Mouse (Mus musculus): ENCODE measurements around the gene Gm26558. TPM values are rescaled to one million over a fixed set of nuclear protein-coding genes. Genes with fewer than 3 reads are reported as not detected.

Gene Gm26558
- total and polyA plus RNA-seq, 2 experiments from 2014 or later: 0.58 to 4.8 TPM

- 15% methylated on average over 6 of the region's 6 CpGs for WGBS
Observed at GRCm38 (mm10) chr2:70620225-70620624, 41.7 kb downstream of the Gm26558 start.

GRCm38 (mm10) chr2:70619232-70619835 is 42.6 kb downstream of the Gm26558 start:
- H3K27ac ChIP-seq: no peak overlapping the region
- H3K36me3 ChIP-seq (ENCODE audit: insufficient read depth, low read length): no peaks in the 10 kb centered on the region
- H3K4me1 ChIP-seq (ENCODE audit: insufficient read depth, low read length): no peaks in the 10 kb centered on the region
- ATAC-seq (no peak), DNase-seq (ENCODE audit: low spot score) (no peak)
- no peak overlapping the region for H3K4me3 ChIP-seq (ENCODE audit: low read length)
- TF ChIP-seq CTCF (IDR thresholded peaks at IDR 0.05; ENCODE audit: low read depth): peak; percentile 35
- H3K27me3 ChIP-seq (ENCODE audit: insufficient read depth, low read length): no peaks in the 10 kb centered on the region
- H3K9ac ChIP-seq (replicated peaks; ENCODE audit: low read length): no peak overlapping the region
- H3K4me2 ChIP-seq (ENCODE audit: low read depth, low read length): no peak overlapping the region
- H3K9me3 ChIP-seq (ENCODE audit: low read length): no peaks in the 10 kb centered on the region
- WGBS: 86% methylated on average over 6 of the region's 6 CpGs

More at GRCm38 (mm10) chr2:70620225-70620624, 41.7 kb downstream of the Gm26558 start:
- H3K27me3 ChIP-seq (ENCODE audit: insufficient read depth, low read length): no peaks in the 10 kb centered on the region
- no peak overlapping the region for H3K4me3 ChIP-seq (ENCODE audit: low read length)
- H3K4me2 ChIP-seq (ENCODE audit: low read depth, low read length): no peak overlapping the region
- TF ChIP-seq CTCF (IDR thresholded peaks at IDR 0.05; ENCODE audit: low read depth): peak; percentile 77
- DNase-seq (ENCODE audit: low spot score): peak; percentile 89
- ATAC-seq: peak; percentile 70
- H3K36me3 ChIP-seq (ENCODE audit: insufficient read depth, low read length): no peaks in the 10 kb centered on the region
- no peak overlapping the region for H3K27ac ChIP-seq
- H3K9ac ChIP-seq (replicated peaks; ENCODE audit: low read length): no peak overlapping the region
- H3K9me3 ChIP-seq (ENCODE audit: low read length): no peaks in the 10 kb centered on the region
- no peaks in the 10 kb centered on the region for H3K4me1 ChIP-seq (ENCODE audit: insufficient read depth, low read length)

GRCm38 (mm10) chr2:70616617-70617016 is 45.3 kb downstream of the Gm26558 start:
- H3K9ac ChIP-seq (replicated peaks; ENCODE audit: low read length): no peak overlapping the region
- H3K4me1 ChIP-seq (ENCODE audit: insufficient read depth, low read length): no peaks in the 10 kb centered on the region
- WGBS: 60% methylated on average over 3 of the region's 3 CpGs
- no peaks in the 10 kb centered on the region for H3K9me3 ChIP-seq (ENCODE audit: low read length)
- H3K4me2 ChIP-seq (ENCODE audit: low read depth, low read length): no peak overlapping the region
- H3K36me3 ChIP-seq (ENCODE audit: insufficient read depth, low read length): no peaks in the 10 kb centered on the region
- ATAC-seq (no peak), DNase-seq (ENCODE audit: low spot score) (no peak)
- H3K4me3 ChIP-seq (ENCODE audit: low read length): no peak overlapping the region
- TF ChIP-seq CTCF (IDR thresholded peaks at IDR 0.05; ENCODE audit: low read depth): no peak
- no peaks in the 10 kb centered on the region for H3K27me3 ChIP-seq (ENCODE audit: insufficient read depth, low read length)
- H3K27ac ChIP-seq: no peak overlapping the region

GRCm38 (mm10) chr2:70616076-70616475 is 45.8 kb downstream of the Gm26558 start:
- H3K9ac ChIP-seq (replicated peaks; ENCODE audit: low read length): no peak overlapping the region
- 74% methylated on average over 2 of the region's 2 CpGs for WGBS
- H3K4me3 ChIP-seq (ENCODE audit: low read length): no peak overlapping the region
- H3K27ac ChIP-seq: no peak overlapping the region
- H3K27me3 ChIP-seq (ENCODE audit: insufficient read depth, low read length): no peaks in the 10 kb centered on the region
- ATAC-seq (no peak), DNase-seq (ENCODE audit: low spot score) (no peak)
- H3K36me3 ChIP-seq (ENCODE audit: insufficient read depth, low read length): no peaks in the 10 kb centered on the region
- no peaks in the 10 kb centered on the region for H3K9me3 ChIP-seq (ENCODE audit: low read length)
- TF ChIP-seq CTCF (IDR thresholded peaks at IDR 0.05; ENCODE audit: low read depth): no peak
- no peak overlapping the region for H3K4me2 ChIP-seq (ENCODE audit: low read depth, low read length)
- no peaks in the 10 kb centered on the region for H3K4me1 ChIP-seq (ENCODE audit: insufficient read depth, low read length)

GRCm38 (mm10) chr2:70614745-70615351 is 47.1 kb downstream of the Gm26558 start:
- no peak overlapping the region for H3K4me3 ChIP-seq (ENCODE audit: low read length)
- no peaks in the 10 kb centered on the region for H3K27me3 ChIP-seq (ENCODE audit: insufficient read depth, low read length)
- no peak overlapping the region for H3K27ac ChIP-seq
- DNase-seq (ENCODE audit: low spot score): no peak
- no peak overlapping the region for H3K4me2 ChIP-seq (ENCODE audit: low read depth, low read length)
- H3K9ac ChIP-seq (replicated peaks; ENCODE audit: low read length): no peak overlapping the region
- ATAC-seq: no peak
- no peaks in the 10 kb centered on the region for H3K4me1 ChIP-seq (ENCODE audit: insufficient read depth, low read length)
- WGBS: 82% methylated on average over 7 of the region's 7 CpGs
- no peaks in the 10 kb centered on the region for H3K36me3 ChIP-seq (ENCODE audit: insufficient read depth, low read length)
- H3K9me3 ChIP-seq (ENCODE audit: low read length): no peaks in the 10 kb centered on the region
- no peak for TF ChIP-seq CTCF (IDR thresholded peaks at IDR 0.05; ENCODE audit: low read depth)

Other genes with a start within 250 kb of the Gm26558 start
- gene Sp5, start 187.2 kb downstream of the Gm26558 start, total RNA-seq (2014; rRNA removed): 14.8 and 28.2 TPM in 2 replicates
- gene Sp5, start 187.2 kb downstream of the Gm26558 start, polyA plus RNA-seq (2015; fragmentation: Nextera tagmentation; extraction: Ambion mirVana): 13.2 and 14.0 TPM in 2 replicates
- 0.43 and 1.8 TPM in 2 replicates for gene Erich2, start 153.3 kb downstream of the Gm26558 start, total RNA-seq (2014; rRNA removed)
- gene Erich2, start 153.3 kb downstream of the Gm26558 start, polyA plus RNA-seq (2015; fragmentation: Nextera tagmentation; extraction: Ambion mirVana): 6.3 and 7.1 TPM in 2 replicates
- gene Gad1, start 109.0 kb downstream of the Gm26558 start, total RNA-seq (2014; rRNA removed): 106 and 113 TPM in 2 replicates
- gene Gad1, start 109.0 kb downstream of the Gm26558 start, polyA plus RNA-seq (2015; fragmentation: Nextera tagmentation; extraction: Ambion mirVana): 108 and 113 TPM in 2 replicates
- 82.6 and 84.0 TPM in 2 replicates for gene Gorasp2, start 532 bp downstream of the Gm26558 start, total RNA-seq (2014; rRNA removed)
- 136 and 144 TPM in 2 replicates for gene Gorasp2, start 532 bp downstream of the Gm26558 start, polyA plus RNA-seq (2015; fragmentation: Nextera tagmentation; extraction: Ambion mirVana)
- gene Tlk1, start 163.6 kb upstream of the Gm26558 start, total RNA-seq (2014; rRNA removed): 17.3 and 22.8 TPM in 2 replicates
- 23.8 and 27.0 TPM in 2 replicates for gene Tlk1, start 163.6 kb upstream of the Gm26558 start, polyA plus RNA-seq (2015; fragmentation: Nextera tagmentation; extraction: Ambion mirVana)